Mouse (Mus musculus): ENCODE results near the gene Prima1. TPM values are rescaled to one million over a fixed set of nuclear protein-coding genes. Genes with fewer than 3 reads are reported as not detected.

Prima1 gene
- total RNA-seq, 2 experiments from 2014 or later: not detected

DNA sequence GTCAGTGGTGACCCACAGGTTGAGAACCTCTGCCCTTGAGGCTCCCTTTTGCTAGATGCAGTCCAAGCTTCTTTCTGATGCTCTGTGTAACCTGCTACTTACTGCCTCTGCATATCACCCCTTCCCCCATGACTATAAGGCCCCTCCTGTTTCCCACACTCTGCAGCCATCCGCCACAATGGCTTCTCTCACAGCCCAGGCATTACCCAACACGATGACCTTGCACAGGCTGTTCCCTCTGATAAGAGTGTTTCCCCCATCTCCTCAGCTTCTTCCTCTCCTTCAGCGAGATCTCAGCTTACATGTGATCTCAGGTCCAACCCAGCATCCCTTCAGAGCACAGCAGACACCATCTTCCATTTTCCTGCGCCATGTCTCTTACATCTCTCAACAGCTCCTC lies 12.9 kb downstream of the Prima1 start:
- ATAC-seq (replicated peaks; ENCODE audit: poor library complexity): 0 out of 2 replicates have a peak, but pooled peaks have one; percentile 39

DNA sequence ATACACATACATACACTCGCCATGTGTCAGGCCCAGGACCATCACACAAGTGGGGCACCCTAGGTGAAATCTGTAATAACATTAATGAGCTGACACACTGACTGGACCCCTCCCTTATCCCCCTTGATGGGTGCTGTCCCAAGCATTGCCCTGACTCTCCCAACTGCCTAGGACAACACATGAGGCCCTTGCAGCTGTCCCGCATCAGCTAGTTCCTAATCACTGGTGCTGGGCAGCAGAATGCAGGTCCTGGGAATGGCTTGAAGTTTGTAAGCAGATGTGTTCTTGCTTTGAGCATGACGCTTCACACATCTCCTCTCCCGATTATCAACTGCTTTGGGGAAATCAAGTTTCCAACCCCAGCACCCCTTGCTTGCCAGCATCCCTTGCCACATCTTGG lies 15.8 kb downstream of the Prima1 start:
- ATAC-seq (replicated peaks; ENCODE audit: poor library complexity): no peak

DNA sequence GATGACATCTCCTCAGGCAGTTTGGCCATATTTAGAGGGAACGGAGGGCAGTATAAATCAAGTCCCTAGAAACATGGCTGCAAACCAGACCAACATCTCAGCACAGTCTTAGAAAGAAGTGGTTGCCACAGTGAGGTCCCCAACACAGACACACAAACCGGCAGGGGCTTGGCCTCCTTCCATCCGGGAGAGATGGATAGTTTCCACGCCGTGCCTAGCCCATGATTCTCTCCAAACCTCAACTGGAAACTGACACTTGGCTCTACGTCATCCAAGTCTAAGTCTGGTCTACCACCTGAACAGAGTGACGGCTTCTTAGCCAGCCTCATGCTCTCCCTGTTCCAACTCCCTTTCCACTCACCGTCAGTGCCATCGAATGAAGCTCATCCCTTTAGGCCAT lies 18.3 kb downstream of the Prima1 start:
- ATAC-seq (replicated peaks; ENCODE audit: poor library complexity): no peak

- no peak for ATAC-seq (replicated peaks; ENCODE audit: poor library complexity)
Measured at GRCm38 (mm10) chr12:103215877-103216610, 25.9 kb downstream of the Prima1 start.

DNA sequence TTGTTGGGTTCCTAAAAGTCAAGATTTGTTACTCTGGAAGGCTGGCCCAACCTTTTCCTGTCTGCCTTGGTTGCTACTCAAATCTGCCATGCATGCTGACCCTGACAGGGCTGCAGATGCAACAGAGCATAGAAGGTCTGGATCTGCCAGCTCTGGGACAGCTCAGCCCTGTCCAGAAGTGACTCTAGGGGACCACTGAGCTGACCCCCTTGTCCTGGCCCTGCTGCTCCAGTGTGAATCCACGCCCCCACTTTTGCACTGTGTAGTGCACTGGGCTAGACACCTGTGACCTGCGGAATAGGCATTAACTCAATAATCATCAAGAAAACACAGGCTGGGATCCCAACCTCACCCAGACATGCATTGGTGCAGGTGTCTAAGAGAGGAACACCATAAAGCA lies 27.2 kb downstream of the Prima1 start:
- no peak for ATAC-seq (replicated peaks; ENCODE audit: poor library complexity)

DNA sequence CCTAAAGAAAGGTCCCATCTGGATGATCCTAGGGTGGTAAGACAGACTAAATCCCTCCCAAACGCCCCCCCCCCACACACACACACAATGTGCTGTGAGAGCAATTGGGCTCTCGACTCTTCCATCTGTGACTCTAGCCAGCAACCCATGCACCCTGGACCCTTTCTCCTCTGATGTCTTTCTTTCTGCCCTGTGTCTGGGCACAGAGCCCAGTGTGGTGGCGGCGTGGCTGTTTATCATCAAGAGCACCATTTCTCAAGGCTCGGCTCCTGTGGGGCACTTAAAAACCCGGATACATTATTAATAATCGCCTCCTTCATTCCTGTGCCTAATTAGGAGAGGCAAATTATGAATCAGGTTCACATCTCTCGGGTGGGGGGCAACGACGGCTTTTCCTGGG lies 27.7 kb downstream of the Prima1 start:
- ATAC-seq (replicated peaks; ENCODE audit: poor library complexity): no peak

- ATAC-seq (replicated peaks; ENCODE audit: poor library complexity): no peak
Measured at GRCm38 (mm10) chr12:103213591-103213990, 28.4 kb downstream of the Prima1 start.

DNA sequence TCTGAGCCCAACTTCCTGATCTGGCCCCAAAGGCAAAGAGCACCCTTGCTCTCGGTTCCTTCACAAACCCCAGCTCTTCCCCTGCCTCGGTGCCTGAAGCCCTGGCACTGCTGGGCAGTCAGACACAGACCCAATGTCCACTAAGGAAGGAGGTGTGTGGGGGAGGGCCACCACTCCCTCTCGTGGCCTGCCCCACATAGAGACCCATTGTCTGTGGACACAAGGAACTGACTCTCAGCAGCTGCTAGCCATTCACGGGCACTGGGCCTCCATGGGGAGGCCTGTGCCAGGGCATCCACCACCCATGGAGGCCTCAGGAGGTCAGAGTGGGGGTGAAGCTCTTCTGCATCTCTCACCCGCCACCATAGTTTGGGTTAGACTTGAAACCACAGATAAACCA lies 30.9 kb downstream of the Prima1 start:
- no peak for ATAC-seq (replicated peaks; ENCODE audit: poor library complexity)

DNA sequence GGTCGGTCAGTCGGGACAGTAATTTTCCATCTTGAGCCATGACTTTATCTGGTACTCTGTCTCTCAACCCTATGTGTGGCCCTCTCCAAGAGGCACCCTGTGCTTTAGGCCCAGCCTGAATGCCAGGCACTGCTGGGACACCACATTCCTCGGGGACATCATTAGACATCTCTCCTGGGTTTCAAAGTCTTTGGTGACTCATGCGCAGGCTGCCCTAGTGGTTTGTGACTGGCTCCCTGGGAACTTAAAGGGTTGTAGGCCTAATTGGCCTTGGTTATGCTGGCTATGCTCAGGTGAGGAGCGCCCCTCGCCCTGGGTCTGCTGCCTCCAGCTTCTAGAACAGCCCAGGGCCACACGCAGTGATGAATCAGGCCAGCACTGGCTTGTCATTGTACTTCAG lies 32.4 kb downstream of the Prima1 start:
- no peak for ATAC-seq (replicated peaks; ENCODE audit: poor library complexity)

DNA sequence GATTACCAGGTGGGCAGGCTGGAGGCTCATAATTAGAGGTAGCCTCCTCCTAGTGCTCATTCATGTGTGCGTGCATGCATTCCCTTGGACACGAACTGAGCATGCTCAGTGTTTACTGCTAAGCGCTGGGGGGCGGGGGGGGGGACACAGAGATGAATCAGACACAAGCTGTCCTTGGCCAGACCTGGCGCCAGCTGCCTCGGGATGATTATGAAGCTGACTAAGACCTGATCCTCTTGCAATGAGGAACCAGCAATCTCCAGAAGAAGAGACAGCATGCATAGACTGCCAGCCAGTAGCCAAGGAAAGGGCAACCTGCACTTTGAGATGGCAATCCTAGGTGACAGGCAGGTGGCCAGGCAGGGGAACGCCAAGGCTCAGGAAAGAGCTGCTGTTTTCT lies 36.4 kb downstream of the Prima1 start:
- ATAC-seq (replicated peaks; ENCODE audit: poor library complexity): no peak

GRCm38 (mm10) chr12:103202592-103203544 lies 39.1 kb downstream of the Prima1 start:
- no peak for ATAC-seq (replicated peaks; ENCODE audit: poor library complexity)

DNA sequence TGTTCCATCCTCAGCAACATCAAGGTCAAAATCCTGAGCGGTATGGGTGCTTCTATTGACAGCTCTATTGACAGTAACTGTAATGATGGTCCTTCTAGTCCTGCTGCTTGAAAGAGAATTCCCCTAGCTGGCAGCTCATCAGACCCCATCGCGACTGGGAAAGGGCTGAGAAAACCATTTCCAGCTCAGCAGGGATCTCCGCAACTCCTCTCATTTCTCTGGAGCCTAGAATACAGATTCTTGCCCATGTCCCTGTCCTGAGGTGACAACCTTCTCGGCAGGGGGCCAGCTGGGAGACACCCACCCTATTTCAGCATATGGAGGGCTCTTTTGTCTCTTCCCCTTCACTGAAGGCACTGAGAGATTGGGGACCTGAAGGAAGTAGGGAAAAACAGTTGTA lies 49.0 kb downstream of the Prima1 start:
- ATAC-seq (replicated peaks; ENCODE audit: poor library complexity): no peak

DNA sequence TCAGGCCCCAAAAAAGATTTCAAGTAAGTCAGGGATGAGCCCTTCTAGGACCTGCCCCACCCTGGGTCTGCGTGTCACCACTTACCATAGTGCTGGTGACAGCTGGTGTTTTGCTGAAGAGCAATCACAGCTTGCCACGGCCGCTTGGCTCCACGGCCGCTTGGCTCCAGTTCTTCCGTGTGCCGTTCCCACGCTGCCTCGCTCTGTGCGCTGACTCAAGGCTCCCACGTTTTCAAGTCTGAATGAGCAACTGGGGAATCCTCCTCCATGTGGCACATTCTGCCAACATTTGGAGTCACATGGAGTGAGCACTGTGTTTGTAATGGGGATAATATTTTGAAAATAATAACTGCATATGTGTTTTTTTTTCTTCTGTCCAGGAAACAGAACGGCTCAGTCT lies 52.2 kb downstream of the Prima1 start:
- no peak for ATAC-seq (replicated peaks; ENCODE audit: poor library complexity)

- no peak for ATAC-seq (replicated peaks; ENCODE audit: poor library complexity)
Measured at GRCm38 (mm10) chr12:103188223-103188622, 53.7 kb downstream of the Prima1 start.

GRCm38 (mm10) chr12:103187020-103187419 lies 54.9 kb downstream of the Prima1 start:
- no peak for ATAC-seq (replicated peaks; ENCODE audit: poor library complexity)

GRCm38 (mm10) chr12:103183057-103183456 lies 58.9 kb downstream of the Prima1 start:
- no peak for ATAC-seq (replicated peaks; ENCODE audit: poor library complexity)

GRCm38 (mm10) chr12:103168892-103169291 lies 73.1 kb downstream of the Prima1 start:
- ATAC-seq (replicated peaks; ENCODE audit: poor library complexity): no peak

DNA sequence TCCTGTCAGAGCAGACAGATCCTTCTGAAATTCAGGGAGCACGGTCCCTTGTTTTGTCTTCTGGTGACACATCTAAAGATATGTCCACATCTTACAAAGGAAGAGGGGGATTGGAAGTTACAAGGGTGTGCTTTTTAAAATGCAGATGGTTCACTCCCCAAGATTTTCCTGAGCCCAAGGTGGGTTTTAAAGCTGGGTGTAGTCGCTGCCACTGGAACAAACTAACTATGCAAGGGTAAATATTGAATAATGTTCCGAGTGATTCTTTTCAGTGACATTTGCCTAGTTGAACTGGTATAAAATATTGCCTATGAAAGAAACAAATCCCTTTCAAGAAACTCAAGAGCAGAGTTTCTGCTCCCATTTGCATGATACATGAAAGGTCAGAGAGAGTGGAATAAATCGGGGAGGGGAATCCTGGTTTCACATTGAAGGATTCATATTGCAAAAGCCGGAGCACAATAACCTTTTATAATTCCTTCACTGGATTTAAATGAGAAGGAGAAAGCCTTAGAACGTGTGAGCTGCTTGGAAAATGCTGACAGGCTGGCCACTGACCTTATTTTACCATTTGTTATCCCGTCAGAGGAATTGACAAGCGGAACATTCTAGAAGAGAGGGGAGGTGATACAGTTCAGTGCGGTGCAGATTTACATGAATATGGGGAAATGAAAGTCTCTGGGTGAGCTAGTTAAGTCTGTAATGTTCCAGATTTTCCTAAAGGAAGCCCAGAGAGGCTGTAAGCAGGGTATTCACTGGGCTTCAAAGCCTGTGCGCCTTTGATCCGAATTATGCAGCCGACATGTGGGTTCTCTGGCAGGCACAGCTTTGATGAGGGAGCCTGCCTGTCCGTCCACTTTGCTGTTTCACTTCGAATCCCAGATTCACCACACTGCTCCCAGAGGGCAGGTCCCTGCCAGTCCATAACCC lies 77.6 kb downstream of the Prima1 start:
- ATAC-seq (replicated peaks; ENCODE audit: poor library complexity): no peak

GRCm38 (mm10) chr12:103163596-103163995 lies 78.4 kb downstream of the Prima1 start:
- no peak for ATAC-seq (replicated peaks; ENCODE audit: poor library complexity)

DNA sequence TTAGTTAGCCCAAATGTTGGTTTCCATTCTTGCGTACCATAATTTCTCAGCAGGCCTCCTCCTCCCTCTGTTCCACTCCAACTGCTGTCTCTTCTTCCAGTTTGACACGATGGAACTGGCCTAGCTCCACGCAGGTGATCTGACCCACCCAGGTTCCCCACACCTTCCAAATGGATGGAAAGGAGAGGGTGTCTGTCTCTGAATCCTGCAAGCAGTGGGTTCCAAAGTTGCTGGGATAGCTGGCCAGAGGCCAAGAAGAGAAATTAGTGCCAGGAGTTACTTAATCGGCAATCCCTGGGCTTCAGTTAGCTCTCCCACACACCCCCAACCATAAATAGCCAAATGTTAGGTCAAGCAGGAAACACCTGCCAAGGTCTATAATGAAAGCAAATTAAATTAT lies 81.2 kb downstream of the Prima1 start:
- ATAC-seq (replicated peaks; ENCODE audit: poor library complexity): no peak

- no peak for ATAC-seq (replicated peaks; ENCODE audit: poor library complexity)
Measured at GRCm38 (mm10) chr12:103159016-103159415, 82.9 kb downstream of the Prima1 start.

Measured in megakaryocyte progenitor cell, adult 5-6 weeks (primary cell).